Mouse (Mus musculus) MEL-GATA-1-ER (cell line): ENCODE measurements around the gene Nup188.

Source experiments
- DNase-seq: peaks from one replicate; pipeline ENCODE4 v3.0.0-alpha.2; 2012; ENCODE audit warnings: low read depth; ENCODE audit errors: extremely low read depth

Gene Nup188

DNA sequence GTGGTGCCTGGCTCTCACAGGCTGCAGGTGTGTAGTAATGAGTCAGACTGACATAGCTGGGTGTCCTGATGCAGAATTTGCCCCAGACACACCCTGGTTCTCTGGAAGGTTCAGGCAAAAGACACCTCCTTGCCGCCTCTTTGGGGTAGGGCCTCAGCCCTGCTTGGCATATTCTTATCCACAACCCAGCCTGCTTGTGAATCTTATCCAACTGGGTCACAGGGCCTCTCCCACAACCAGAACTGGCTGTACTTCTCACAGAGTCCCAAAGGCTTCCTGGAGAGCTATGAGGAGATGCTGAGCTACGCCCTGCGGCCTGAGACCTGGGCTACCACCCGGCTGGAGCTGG is 95.2 kb downstream of the Nup188 start:
- no peak for DNase-seq

DNA sequence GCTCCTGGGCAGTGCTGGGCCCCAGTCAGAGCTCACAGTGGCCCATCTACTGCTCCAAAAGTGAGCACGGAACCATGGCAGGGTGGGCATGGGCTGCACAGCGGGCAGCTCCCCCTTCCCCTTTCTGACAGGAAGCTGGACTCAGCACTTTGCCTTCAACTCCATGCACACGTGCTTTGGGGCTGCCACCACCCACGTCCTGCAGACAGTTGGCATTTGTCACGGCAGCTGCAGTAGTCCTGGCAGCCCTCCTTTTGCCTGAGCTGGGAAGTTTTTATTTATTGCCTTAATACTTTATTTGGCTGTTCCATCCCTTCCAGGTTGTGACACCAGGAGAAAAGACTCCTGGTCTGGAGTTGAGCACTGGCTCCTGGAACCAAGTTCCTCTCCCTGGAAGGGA is 98.6 kb downstream of the Nup188 start:
- DNase-seq = no peak

GRCm38 (mm10) chr2:30385591-30385990 is 99.4 kb downstream of the Nup188 start:
- DNase-seq = no peak

DNA sequence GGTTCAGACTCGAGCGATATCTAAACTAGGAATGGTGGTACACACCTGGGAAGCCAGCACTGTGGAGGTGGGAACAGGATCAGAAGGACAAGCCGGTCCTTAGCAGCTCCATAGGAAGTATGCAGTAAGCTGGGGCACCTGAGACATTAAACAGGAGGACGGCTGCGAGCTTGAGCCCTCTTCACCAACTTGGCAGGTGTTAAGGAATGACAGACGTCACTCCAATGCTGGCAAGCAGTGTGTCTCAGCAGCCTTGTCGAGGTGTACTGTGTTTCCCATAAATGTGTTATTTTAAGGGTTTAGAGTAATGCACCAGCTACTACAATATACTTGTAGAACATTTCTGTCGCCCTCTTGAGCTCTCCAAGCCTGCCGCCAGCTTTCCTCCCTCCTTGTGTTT is 100.7 kb downstream of the Nup188 start:
- no peak for DNase-seq

DNA sequence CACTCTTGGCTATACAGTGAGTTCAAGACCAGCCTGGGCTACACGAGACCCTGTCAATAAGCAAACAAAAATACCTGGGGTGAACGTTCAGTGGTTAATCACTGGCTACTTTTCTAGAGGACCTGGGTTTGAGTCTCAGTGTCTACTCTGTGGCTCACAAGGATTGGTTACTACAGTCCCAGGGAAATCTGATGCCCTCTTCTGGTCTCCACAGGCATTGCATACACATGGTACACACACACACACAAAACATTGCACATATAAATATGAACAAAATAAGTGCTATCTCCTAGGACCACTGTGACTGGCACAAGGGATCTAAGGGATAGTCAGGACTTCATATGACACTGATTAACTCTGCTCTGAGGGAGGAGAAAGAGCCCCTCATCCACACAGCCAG is 102.8 kb downstream of the Nup188 start:
- no peak for DNase-seq

GRCm38 (mm10) chr2:30392114-30392576 is 105.9 kb downstream of the Nup188 start, which contains the start of gene Dolpp1:
Gene Dolpp1, plus strand, starts transcription at chr2:30392254.
- peak; percentile 99 for DNase-seq

GRCm38 (mm10) chr2:30392577-30393369 is 106.6 kb downstream of the Nup188 start:
- peak; percentile 32 for DNase-seq

DNA sequence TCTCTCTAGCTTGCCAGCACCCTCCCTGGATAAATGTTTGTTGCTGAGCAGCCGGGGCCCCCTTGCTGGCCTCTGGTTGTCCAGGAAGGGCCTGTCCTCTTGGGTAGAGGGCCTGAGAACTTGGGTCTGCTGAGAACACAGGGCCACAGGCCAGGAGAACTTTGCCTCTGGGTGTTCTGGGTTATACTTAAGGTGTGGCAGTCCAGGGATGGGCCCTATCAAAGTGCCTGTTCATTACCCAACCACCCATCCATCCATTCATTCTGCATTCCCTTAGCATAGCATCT is 107.1 kb downstream of the Nup188 start:
- DNase-seq = no peak
